Mouse (Mus musculus) kidney, embryonic 14.5 days (tissue): Measurements from ENCODE around the gene Adra2c. TPM values are rescaled to one million over a fixed set of nuclear protein-coding genes. Genes with fewer than 3 reads are reported as not detected.
A peak's percentile ranks its signal among the peaks of the same experiment; 100 is the strongest.

ENCODE experiments used
- ATAC-seq: fragments of 200-750 bp; cut with Nextera tagmentation; 2 replicates; pipeline ENCODE4 v1.8.0; 2017; ENCODE audit warnings: moderate number of reproducible peaks, mild to moderate bottlenecking, moderate TSS enrichment, moderate library complexity; ENCODE audit not compliant: low FRiP score, low TSS enrichment
- H3K27ac ChIP-seq: fragments of 300-500 bp; sonication (generic); 2 replicates; pipeline ENCODE4 v1.5.1; 2014; ENCODE audit warnings: low read depth, mild to moderate bottlenecking, low read length, moderate library complexity, mixed read lengths
- H3K27me3 ChIP-seq: fragments of 300-500 bp; sonication (generic); 2 replicates; pipeline ENCODE4 v1.6.1; 2014; ENCODE audit warnings: mild to moderate bottlenecking, low read length; ENCODE audit not compliant: control insufficient read depth, insufficient read depth
- H3K36me3 ChIP-seq: fragments of 300-500 bp; sonication (generic); 2 replicates; pipeline ENCODE4 v1.6.1; 2014; ENCODE audit warnings: low read length, mixed read lengths; ENCODE audit not compliant: control insufficient read depth, insufficient read depth
- H3K4me1 ChIP-seq: fragments of 300-500 bp; sonication (generic); 2 replicates; pipeline ENCODE4 v1.6.1; 2014; ENCODE audit warnings: low read length, mixed read lengths; ENCODE audit not compliant: control insufficient read depth, insufficient read depth
- H3K4me2 ChIP-seq: fragments of 300-500 bp; sonication (generic); replicated peaks from 2 replicates; pipeline ENCODE4 v1.6.1; 2014; ENCODE audit warnings: low read depth, mild to moderate bottlenecking, low read length
- H3K4me3 ChIP-seq: fragments of 300-500 bp; sonication (generic); 2 replicates; pipeline ENCODE4 v1.5.1; 2014; ENCODE audit warnings: mild to moderate bottlenecking, low read length
- H3K9ac ChIP-seq: fragments of 300-500 bp; sonication (generic); 2 replicates; pipeline ENCODE4 v1.6.1; 2014; ENCODE audit warnings: low read depth, mild to moderate bottlenecking, low read length, moderate library complexity
- H3K9me3 ChIP-seq: fragments of 300-500 bp; sonication (generic); 2 replicates; pipeline ENCODE4 v1.6.1; 2016; ENCODE audit warnings: low read length; ENCODE audit not compliant: control insufficient read depth
- WGBS: fragments of 180-500 bp; shearing (Covaris S2); extraction: QIAGEN DNeasy Blood & Tissue Kit; methylation state at CpG from one replicate; pipeline ENCODE4 v1.1.7; 2014; 5-methylcytosine and 5-hydroxymethylcytosine counted together
- polyA plus RNA-seq: library from polyadenylated mRNA; unstranded; fragments of >200 nt; fragmentation: Nextera tagmentation; extraction: Ambion mirVana; gene quantifications from 2 replicates; pipeline ENCODE4 v1.2.1, GENCODE M21; 2014

Adra2c gene
- polyA plus RNA-seq, 1 experiment from 2014 or later, result 0.58 TPM

GRCm38 (mm10) chr5:35304191-35304590 lies 26.1 kb downstream of the Adra2c start:
- Histone ChIP-seq H3K36me3 (no peaks in the 10 kb centered on the region), H3K4me1 (no peaks in the 10 kb centered on the region), H3K4me2 (no peak overlapping the region), H3K9ac (no peak overlapping the region), H3K27me3 (0 out of 2 replicates have a peak, but pooled peaks cover 4% of the 10 kb centered on the region), H3K27ac (no peak overlapping the region), H3K4me3 (no peak overlapping the region), H3K9me3 (no peaks in the 10 kb centered on the region)
- ATAC-seq, result no peak
- WGBS, result 81% methylated on average over 3 of the region's 3 CpGs

GRCm38 (mm10) chr5:35305332-35305731 lies 27.2 kb downstream of the Adra2c start:
- Histone ChIP-seq H3K4me1 (0 out of 2 replicates have a peak, but pooled peaks cover 5% of the 10 kb centered on the region), H3K9me3 (no peaks in the 10 kb centered on the region), H3K27me3 (0 out of 2 replicates have a peak, but pooled peaks cover 4% of the 10 kb centered on the region), H3K4me3 (no peak overlapping the region), H3K4me2 (no peak overlapping the region), H3K9ac (no peak overlapping the region), H3K36me3 (no peaks in the 10 kb centered on the region), H3K27ac (no peak overlapping the region)
- no peak for ATAC-seq
- WGBS, result 70% methylated on average over 10 of the region's 10 CpGs

- no peak overlapping the region for H3K9ac ChIP-seq
- no peaks in the 10 kb centered on the region for H3K36me3 ChIP-seq
- H3K4me1 ChIP-seq, result 0 out of 2 replicates have a peak, but pooled peaks cover 5% of the 10 kb centered on the region
- ATAC-seq, result no peak
- no peak overlapping the region for H3K27ac ChIP-seq
- WGBS, result 89% methylated on average over 1 of the region's 1 CpGs
- no peaks in the 10 kb centered on the region for H3K9me3 ChIP-seq
- H3K4me3 ChIP-seq, result no peak overlapping the region
- no peak overlapping the region for H3K4me2 ChIP-seq
- 0 out of 2 replicates have a peak, but pooled peaks cover 4% of the 10 kb centered on the region for H3K27me3 ChIP-seq
Measured at GRCm38 (mm10) chr5:35306692-35307091, 28.6 kb downstream of the Adra2c start.

GRCm38 (mm10) chr5:35309853-35310252 lies 31.7 kb downstream of the Adra2c start:
- Histone ChIP-seq H3K4me3 (no peak overlapping the region), H3K27me3 (peaks cover 13% of the 10 kb centered on the region), H3K36me3 (no peaks in the 10 kb centered on the region), H3K4me1 (peaks cover 21% of the 10 kb centered on the region), H3K27ac (no peak overlapping the region), H3K9ac (no peak overlapping the region), H3K4me2 (no peak overlapping the region), H3K9me3 (no peaks in the 10 kb centered on the region)
- ATAC-seq, result no peak
- 31% methylated on average over 7 of the region's 7 CpGs for WGBS

- ATAC-seq, result no peak
- no peak overlapping the region for H3K27ac ChIP-seq
- no peaks in the 10 kb centered on the region for H3K36me3 ChIP-seq
- H3K9ac ChIP-seq, result no peak overlapping the region
- H3K4me3 ChIP-seq, result no peak overlapping the region
- 92% methylated on average over 5 of the region's 5 CpGs for WGBS
- H3K9me3 ChIP-seq, result no peaks in the 10 kb centered on the region
- H3K27me3 ChIP-seq, result peaks cover 9% of the 10 kb centered on the region
- peaks cover 21% of the 10 kb centered on the region for H3K4me1 ChIP-seq
- no peak overlapping the region for H3K4me2 ChIP-seq
Measured at GRCm38 (mm10) chr5:35311738-35312250, 33.7 kb downstream of the Adra2c start.

GRCm38 (mm10) chr5:35313231-35313821 lies 35.2 kb downstream of the Adra2c start:
- Histone ChIP-seq H3K36me3 (no peaks in the 10 kb centered on the region), H3K4me2 (peak overlapping the region; percentile 40), H3K4me1 (peaks cover 21% of the 10 kb centered on the region), H3K4me3 (peak overlapping the region; percentile 19; the same call in 1 of the 2 replicates), H3K9ac (0 out of 2 replicates have a peak overlapping the region, but pooled peaks have one; percentile 0), H3K27ac (0 out of 2 replicates have a peak overlapping the region, but pooled peaks have one; percentile 74), H3K27me3 (peaks cover 9% of the 10 kb centered on the region), H3K9me3 (no peaks in the 10 kb centered on the region)
- under 1% methylated on average over 21 of the region's 21 CpGs for WGBS
- peak; percentile 61; the same call in 1 of the 2 replicates for ATAC-seq

GRCm38 (mm10) chr5:35313826-35314586 lies 35.9 kb downstream of the Adra2c start:
- H3K36me3 ChIP-seq, result no peaks in the 10 kb centered on the region
- H3K27ac ChIP-seq, result peak overlapping the region; percentile 74
- peak; percentile 56 for ATAC-seq
- peaks cover 21% of the 10 kb centered on the region for H3K4me1 ChIP-seq
- H3K4me2 ChIP-seq, result peak overlapping the region; percentile 40
- 14% methylated on average over 18 of the region's 18 CpGs for WGBS
- no peaks in the 10 kb centered on the region for H3K9me3 ChIP-seq
- peaks cover 9% of the 10 kb centered on the region for H3K27me3 ChIP-seq
- 0 out of 2 replicates have a peak overlapping the region, but pooled peaks have one; percentile 0 for H3K9ac ChIP-seq
- H3K4me3 ChIP-seq, result peak overlapping the region; percentile 19; the same call in 1 of the 2 replicates

GRCm38 (mm10) chr5:35314629-35315028 lies 36.5 kb downstream of the Adra2c start:
- no peak for ATAC-seq
- 18% methylated on average over 3 of the region's 3 CpGs for WGBS
- H3K27ac ChIP-seq, result peak overlapping the region; percentile 74

GRCm38 (mm10) chr5:35315204-35315603 lies 37.1 kb downstream of the Adra2c start:
- H3K4me3 ChIP-seq, result no peak overlapping the region
- 88% methylated on average over 3 of the region's 3 CpGs for WGBS

More at GRCm38 (mm10) chr5:35314629-35315028, 36.5 kb downstream of the Adra2c start:
- H3K36me3 ChIP-seq, result no peaks in the 10 kb centered on the region
- no peaks in the 10 kb centered on the region for H3K9me3 ChIP-seq
- H3K4me1 ChIP-seq, result peaks cover 21% of the 10 kb centered on the region
- no peak overlapping the region for H3K4me2 ChIP-seq
- no peak overlapping the region for H3K4me3 ChIP-seq
- peaks cover 9% of the 10 kb centered on the region for H3K27me3 ChIP-seq
- H3K9ac ChIP-seq, result no peak overlapping the region

More at GRCm38 (mm10) chr5:35315204-35315603, 37.1 kb downstream of the Adra2c start:
- Histone ChIP-seq H3K36me3 (no peaks in the 10 kb centered on the region), H3K27ac (no peak overlapping the region), H3K27me3 (peaks cover 9% of the 10 kb centered on the region), H3K9me3 (no peaks in the 10 kb centered on the region), H3K9ac (no peak overlapping the region), H3K4me1 (peaks cover 16% of the 10 kb centered on the region), H3K4me2 (no peak overlapping the region)
- ATAC-seq, result no peak
